Mouse (Mus musculus) kidney, adult 2 months (tissue): ENCODE results near the gene Tom1l1. TPM values are rescaled to one million over a fixed set of nuclear protein-coding genes. Genes with fewer than 3 reads are reported as not detected.

ENCODE experiments used
- DNase-seq: peaks from one replicate; pipeline ENCODE4 v3.0.0; 2021
- H3K27ac ChIP-seq: fragments of 200-500 bp; 2 replicates; pipeline ENCODE4 v1.5.1; 2012; ENCODE audit warnings: low read depth, low read length, control low read depth, inconsistent platforms; ENCODE audit not compliant: insufficient read depth
- H3K27me3 ChIP-seq: fragments of 200-500 bp; replicated peaks from 2 replicates; pipeline ENCODE4 v1.6.1; 2012; ENCODE audit warnings: mild to moderate bottlenecking, moderate library complexity, low read length, inconsistent platforms; ENCODE audit not compliant: control insufficient read depth, insufficient read depth
- H3K36me3 ChIP-seq: fragments of 200-500 bp; 2 replicates; pipeline ENCODE4 v1.6.1; 2012; ENCODE audit warnings: mild to moderate bottlenecking, moderate library complexity, low read length, inconsistent platforms; ENCODE audit not compliant: control insufficient read depth, insufficient read depth
- H3K4me1 ChIP-seq: fragments of 200-500 bp; 2 replicates; pipeline ENCODE4 v1.6.1; 2011; ENCODE audit warnings: low read length; ENCODE audit not compliant: control insufficient read depth, insufficient read depth
- H3K4me3 ChIP-seq: fragments of 200-500 bp; 2 replicates; pipeline ENCODE4 v1.5.1; 2011; ENCODE audit warnings: mild to moderate bottlenecking, low read depth, low read length, control low read depth; ENCODE audit not compliant: insufficient read depth
- CTCF ChIP-seq: fragments of 200-500 bp; conservative IDR thresholded peaks from 2 replicates; pipeline ENCODE4 v1.5.1; 2011; ENCODE audit warnings: low read depth, mild to moderate bottlenecking, control low read depth, low read length, moderate library complexity, mixed read lengths; ENCODE audit not compliant: insufficient read depth, insufficient read length
- POLR2A ChIP-seq: fragments of 200-500 bp; IDR thresholded peaks from one replicate; pipeline ENCODE4 v1.6.1; 2011; ENCODE audit warnings: low read depth, low read length, control low read depth
- WGBS: fragments of 180-500 bp; shearing (Covaris S2); methylation state at CpG from one replicate; pipeline ENCODE4 v1.1.7; 2018; 5-methylcytosine and 5-hydroxymethylcytosine counted together
- polyA plus RNA-seq: library from polyadenylated mRNA; depleted of rRNA; stranded (reverse); fragments of >200 nt; gene quantifications from 2 replicates; pipeline ENCODE4 v1.2.3, GENCODE M21; 2012

Tom1l1 gene
- polyA plus RNA-seq, 1 experiment = 8.4 TPM

- no peak for TF ChIP-seq POLR2A
- no peak for TF ChIP-seq CTCF
- no peak overlapping the region for H3K27ac ChIP-seq
- no peak overlapping the region for H3K4me3 ChIP-seq
- DNase-seq = peak; percentile 68
- 34% methylated on average over 2 of the region's 2 CpGs for WGBS
- H3K27me3 ChIP-seq = no peaks in the 10 kb centered on the region
- H3K4me1 ChIP-seq = peaks cover 19% of the 10 kb centered on the region
- H3K36me3 ChIP-seq = no peaks in the 10 kb centered on the region
These were observed 55.7 kb downstream of the Tom1l1 start for GRCm38 (mm10) chr11:90632480-90632879.

GRCm38 (mm10) chr11:90627751-90628150 is 60.4 kb downstream of the Tom1l1 start:
- TF ChIP-seq POLR2A (no peak), CTCF (no peak)

GRCm38 (mm10) chr11:90625174-90625573 is 63.0 kb downstream of the Tom1l1 start:
- WGBS = 74% methylated on average over 1 of the region's 1 CpGs
- Histone ChIP-seq H3K27ac (no peak overlapping the region), H3K4me3 (no peak overlapping the region)

More at GRCm38 (mm10) chr11:90627751-90628150, 60.4 kb downstream of the Tom1l1 start:
- 39% methylated on average over 1 of the region's 1 CpGs for WGBS
- DNase-seq = peak; percentile 81
- Histone ChIP-seq H3K4me3 (no peak overlapping the region), H3K27ac (peak overlapping the region; percentile 78; the same call in 1 of the 2 replicates), H3K4me1 (peaks cover 9% of the 10 kb centered on the region), H3K27me3 (no peaks in the 10 kb centered on the region), H3K36me3 (no peaks in the 10 kb centered on the region)

GRCm38 (mm10) chr11:90623477-90623876 is 64.7 kb downstream of the Tom1l1 start:
- peaks cover 6% of the 10 kb centered on the region for H3K4me1 ChIP-seq
- no peaks in the 10 kb centered on the region for H3K27me3 ChIP-seq
- peak; percentile 52 for DNase-seq
- TF ChIP-seq CTCF = peak; percentile 53
- TF ChIP-seq POLR2A = no peak
- no peaks in the 10 kb centered on the region for H3K36me3 ChIP-seq
- WGBS = 53% methylated on average over 6 of the region's 6 CpGs
- no peak overlapping the region for H3K27ac ChIP-seq
- H3K4me3 ChIP-seq = no peak overlapping the region

More at GRCm38 (mm10) chr11:90625174-90625573, 63.0 kb downstream of the Tom1l1 start:
- no peak for TF ChIP-seq POLR2A
- no peak for TF ChIP-seq CTCF
- Histone ChIP-seq H3K4me1 (peaks cover 6% of the 10 kb centered on the region), H3K36me3 (no peaks in the 10 kb centered on the region), H3K27me3 (no peaks in the 10 kb centered on the region)
- DNase-seq = no peak

- H3K4me1 ChIP-seq = peaks cover 4% of the 10 kb centered on the region
- 67% methylated on average over 7 of the region's 7 CpGs for WGBS
- TF ChIP-seq CTCF (no peak), POLR2A (no peak)
- no peak for DNase-seq
- H3K4me3 ChIP-seq = no peak overlapping the region
- no peaks in the 10 kb centered on the region for H3K27me3 ChIP-seq
- H3K27ac ChIP-seq = no peak overlapping the region
- H3K36me3 ChIP-seq = no peaks in the 10 kb centered on the region
These were observed 65.7 kb downstream of the Tom1l1 start for GRCm38 (mm10) chr11:90622500-90622899.

GRCm38 (mm10) chr11:90622044-90622443 is 66.1 kb downstream of the Tom1l1 start:
- TF ChIP-seq POLR2A (no peak), CTCF (no peak)
- WGBS = 60% methylated on average over 12 of the region's 12 CpGs
- DNase-seq = no peak
- Histone ChIP-seq H3K36me3 (no peaks in the 10 kb centered on the region), H3K27me3 (no peaks in the 10 kb centered on the region), H3K27ac (no peak overlapping the region), H3K4me1 (peaks cover 2% of the 10 kb centered on the region; the same call in 1 of the 2 replicates), H3K4me3 (no peak overlapping the region)

GRCm38 (mm10) chr11:90616431-90616830 is 71.7 kb downstream of the Tom1l1 start:
- no peak overlapping the region for H3K4me3 ChIP-seq
- H3K27me3 ChIP-seq = no peaks in the 10 kb centered on the region
- no peak for TF ChIP-seq POLR2A
- TF ChIP-seq CTCF = no peak
- no peaks in the 10 kb centered on the region for H3K4me1 ChIP-seq
- DNase-seq = no peak
- H3K27ac ChIP-seq = no peak overlapping the region
- H3K36me3 ChIP-seq = peaks cover 5% of the 10 kb centered on the region
